Mouse (Mus musculus) adrenal gland, postnatal 0 days (tissue): ENCODE results near the gene Pfpl. TPM values are rescaled to one million over a fixed set of nuclear protein-coding genes. Genes with fewer than 3 reads are reported as not detected.

ENCODE experiments used
- polyA plus RNA-seq: library from polyadenylated mRNA; unstranded; fragments of >200 nt; fragmentation: Nextera tagmentation; extraction: Ambion mirVana; gene quantifications from 2 replicates; pipeline ENCODE4 v1.2.1, GENCODE M21; 2015

The Pfpl gene
- polyA plus RNA-seq, result not detected in 2 replicates

DNA sequence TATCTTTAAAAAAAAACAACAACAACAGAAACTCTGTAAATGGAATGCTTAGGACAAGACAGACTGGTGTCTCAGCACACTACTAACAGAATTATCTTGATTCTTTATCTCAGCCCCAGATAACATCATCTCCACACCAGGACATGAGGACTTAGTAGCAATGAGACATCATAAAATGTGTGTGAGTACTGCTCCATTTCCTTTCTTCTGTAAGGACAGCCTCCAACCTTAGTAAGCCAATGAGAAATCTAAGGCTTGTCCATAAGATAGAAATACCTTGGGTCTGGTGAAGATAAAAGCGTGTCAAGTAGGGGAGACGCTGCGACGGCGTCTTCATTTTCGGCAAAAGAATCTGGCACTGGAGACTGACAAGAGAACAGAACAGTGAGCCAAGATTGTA lies at the start of gene Pfpl:
Gene Pfpl (plus strand): TSS at position 301 of the 400 bp plus-strand sequence.

DNA sequence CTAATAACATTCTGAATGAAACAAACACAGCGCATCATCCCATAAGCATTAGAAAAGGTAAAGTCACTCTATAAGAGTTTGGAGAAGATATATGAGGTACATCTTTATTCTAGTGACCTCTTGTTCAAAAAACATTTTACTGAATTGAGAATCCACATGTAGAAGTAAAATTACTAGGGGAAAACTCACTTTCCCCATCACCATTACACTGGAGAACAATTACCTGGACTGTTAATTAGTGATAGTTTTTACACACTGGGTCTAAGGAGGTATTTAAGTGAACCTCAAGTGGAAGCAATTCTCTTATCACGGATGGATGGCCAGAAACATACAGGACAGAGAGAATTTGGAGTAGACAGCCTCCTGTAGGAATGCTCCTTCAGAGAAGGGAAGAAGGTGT lies 40.7 kb upstream of the Pfpl start, which contains the start of gene Olfr1440:
Gene Olfr1440 (plus strand): TSS at position 301 of the 400 bp plus-strand sequence.

DNA sequence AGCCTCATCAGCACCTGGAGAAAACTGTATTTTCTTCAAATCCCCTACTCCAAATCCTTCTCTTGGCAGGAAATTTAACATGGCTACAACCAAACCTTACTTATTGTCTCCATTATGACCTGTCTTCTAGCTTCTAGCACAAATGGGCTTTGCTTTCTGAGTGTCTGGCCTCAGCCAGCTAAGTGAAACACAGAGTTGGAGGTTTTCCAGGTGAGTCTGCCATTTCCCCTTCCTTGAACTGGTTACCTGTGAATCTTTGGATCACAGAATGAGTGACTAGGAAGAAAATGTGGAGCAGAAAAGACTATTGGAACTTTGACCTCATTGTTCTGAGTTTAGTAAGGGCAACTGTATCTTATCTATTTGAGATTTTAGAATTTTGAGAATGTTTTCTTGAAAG lies 10.3 kb upstream of the Pfpl start, which contains the start of gene Olfr1441:
Gene Olfr1441 (plus strand): TSS at position 73 of the 400 bp plus-strand sequence.

DNA sequence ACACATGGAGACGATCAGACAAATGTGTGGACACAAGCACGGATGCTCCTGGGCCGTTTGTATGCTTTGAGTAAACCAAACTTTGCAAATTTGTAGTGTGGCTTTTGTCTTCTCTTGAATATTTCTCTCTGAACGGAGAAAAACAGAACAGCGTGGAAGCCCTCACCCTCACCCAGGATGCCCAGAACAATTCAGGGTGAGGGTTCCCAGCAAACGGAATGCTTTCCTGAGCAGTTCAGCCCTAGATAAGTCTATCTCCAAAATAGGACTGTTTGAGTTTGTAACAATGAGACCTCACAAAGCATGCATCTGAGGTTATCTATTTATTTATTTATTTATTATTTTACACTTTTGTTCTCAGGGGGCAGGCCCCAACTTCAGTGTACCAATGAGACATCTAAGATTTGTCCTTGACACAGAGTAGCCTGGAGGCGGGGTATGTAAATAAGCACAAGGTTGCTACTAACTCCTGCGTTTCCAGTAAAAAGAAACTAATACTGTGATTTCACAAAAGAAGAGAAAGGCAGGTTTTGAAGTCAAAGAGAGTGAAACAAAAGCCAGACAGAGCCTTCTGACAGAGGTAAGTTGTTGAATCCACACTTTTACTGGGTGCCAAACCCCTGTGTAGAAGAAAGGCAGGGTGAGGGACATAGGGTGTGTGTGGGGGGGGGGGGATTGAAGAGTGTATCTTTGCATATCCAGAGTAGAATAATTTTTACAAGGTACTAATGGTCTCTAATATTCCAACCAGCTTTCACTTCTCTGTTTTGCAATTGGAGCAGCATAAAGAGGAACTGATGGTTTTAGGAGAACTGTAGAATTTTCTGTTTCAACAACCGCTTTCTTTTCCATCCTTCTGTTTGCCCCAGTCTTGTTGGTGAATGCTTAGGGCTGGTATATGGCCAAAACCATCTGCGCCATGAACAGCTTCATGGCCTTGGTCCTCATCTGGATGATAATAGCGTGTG lies 32.9 kb downstream of the Pfpl start, which contains the start of gene Mpeg1:
Gene Mpeg1 (plus strand): TSS at position 498 of the 968 bp plus-strand sequence.

Other genes with a start within 250 kb of the Pfpl start
- not detected in 2 replicates for gene Olfr1431, start 227.3 kb upstream of the Pfpl start, polyA plus RNA-seq
- gene Olfr1432, start 195.3 kb upstream of the Pfpl start, polyA plus RNA-seq, result not detected in 2 replicates
- gene Olfr262, start 186.2 kb upstream of the Pfpl start, polyA plus RNA-seq, result not detected in 2 replicates
- gene Olfr235, start 166.9 kb upstream of the Pfpl start, polyA plus RNA-seq, result not detected in 2 replicates
- not detected in 2 replicates for gene Olfr1434, start 148.1 kb upstream of the Pfpl start, polyA plus RNA-seq
- not detected in 2 replicates for gene Olfr1436, start 128.8 kb upstream of the Pfpl start, polyA plus RNA-seq
- not detected in 2 replicates for gene Olfr1437, start 102.8 kb upstream of the Pfpl start, polyA plus RNA-seq
- gene Olfr1438-ps1, start 92.0 kb upstream of the Pfpl start, polyA plus RNA-seq, result not detected in 2 replicates
- gene Olfr1440, start 40.6 kb upstream of the Pfpl start, polyA plus RNA-seq, result not detected in 2 replicates
- gene Olfr1441, start 10.5 kb upstream of the Pfpl start, polyA plus RNA-seq, result not detected in 2 replicates
- 2.1 and 2.6 TPM in 2 replicates for gene Mpeg1, start 32.9 kb downstream of the Pfpl start, polyA plus RNA-seq
- gene Dtx4, start 73.5 kb downstream of the Pfpl start, polyA plus RNA-seq, result 6.3 and 10.4 TPM in 2 replicates
- 9.0 and 9.4 TPM in 2 replicates for gene Fam111a, start 117.8 kb downstream of the Pfpl start, polyA plus RNA-seq
- gene Gm4952, start 172.1 kb downstream of the Pfpl start, polyA plus RNA-seq, result 5.5 and 10.4 TPM in 2 replicates
- gene Glyat, start 205.4 kb downstream of the Pfpl start, polyA plus RNA-seq, result 0.15 and 0.47 TPM in 2 replicates
- gene Olfr1442, start 242.5 kb downstream of the Pfpl start, polyA plus RNA-seq, result not detected in 2 replicates